9 mouse cellular contexts compared by ENCODE assay signal in the genomic region with DNA sequence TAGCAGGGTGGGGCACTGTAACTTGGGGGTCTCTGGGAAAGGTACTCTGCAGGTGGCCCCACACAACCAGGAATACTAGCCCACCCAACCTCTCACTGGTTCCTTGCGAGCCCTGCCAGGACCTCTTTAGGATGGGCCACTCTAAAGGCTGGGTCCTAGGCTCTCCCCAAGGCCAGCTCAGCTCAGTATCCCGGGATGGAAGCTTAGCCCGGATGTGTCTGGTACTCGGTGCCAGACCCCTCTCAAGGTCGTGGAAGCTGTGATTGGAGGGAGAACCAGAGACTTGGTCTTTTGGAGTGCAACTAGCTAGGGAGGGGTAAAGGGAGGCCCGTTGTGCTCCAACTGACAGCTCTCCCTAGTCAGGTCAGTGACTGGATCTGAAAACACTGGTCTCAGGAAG. TPM values are rescaled to one million over a fixed set of nuclear protein-coding genes. Genes with fewer than 3 reads are reported as not detected.
DNase-seq lines count a peak whose midpoint lies in the region; ATAC-seq and TF ChIP-seq lines count a peak whose summit lies in the region.
"Had no signal": no experiment of that assay in that cellular context is flagged by ENCODE, and none has a peak within 500 bp of the region (broad histone marks: within the 10 kb centered on the region; RNA-seq: fewer than 3 reads in every experiment).

No protein-coding gene starts in this region.

- TF ChIP-seq POLR2A in kidney, adult 2 months (IDR thresholded peaks at IDR 0.05; ENCODE audit: low read depth, low read length): no peak

- peak overlapping the region; percentile 34 for H3K4me3 ChIP-seq in kidney, postnatal 0 days (replicated peaks; ENCODE audit: low read depth, low read length)
- no peak overlapping the region for H3K4me3 ChIP-seq in kidney, adult 2 months (ENCODE audit: insufficient read depth, low read depth, low read length)
- H3K4me3 ChIP-seq in embryonic facial prominence, embryonic 15.5 days (replicated peaks): peak overlapping the region; percentile 37
- peak overlapping the region; percentile 37 for H3K4me3 ChIP-seq in intestine, postnatal 0 days (ENCODE audit: low read depth, low read length)
- H3K4me3 ChIP-seq in neural tube, embryonic 13.5 days: peak overlapping the region; percentile 37
- H3K4me3 ChIP-seq: myocyte had no signal

- H3K4me1 ChIP-seq in kidney, postnatal 0 days (replicated peaks; ENCODE audit: insufficient read depth, low read length): 0 out of 2 replicates have a peak, but pooled peaks cover 8% of the 10 kb centered on the region
- no peaks in the 10 kb centered on the region for H3K4me1 ChIP-seq in kidney, adult 2 months (ENCODE audit: control insufficient read depth, insufficient read depth, low read length)
- H3K4me1 ChIP-seq in embryonic facial prominence, embryonic 15.5 days: peaks cover 15% of the 10 kb centered on the region
- H3K4me1 ChIP-seq in intestine, postnatal 0 days (replicated peaks; ENCODE audit: control insufficient read depth, insufficient read depth, low read length): no peaks in the 10 kb centered on the region
- H3K4me1 ChIP-seq in neural tube, embryonic 13.5 days (replicated peaks): peaks cover 14% of the 10 kb centered on the region

- 0 out of 2 replicates have a peak, but pooled peaks cover 4% of the 10 kb centered on the region for H3K36me3 ChIP-seq in kidney, postnatal 0 days (ENCODE audit: insufficient read depth, low read length)
- H3K36me3 ChIP-seq in kidney, adult 2 months (ENCODE audit: control insufficient read depth, insufficient read depth, low read length): no peaks in the 10 kb centered on the region
- H3K36me3 ChIP-seq in embryonic facial prominence, embryonic 15.5 days: peaks cover 24% of the 10 kb centered on the region; the same call in 1 of the 2 replicates
- peaks cover 18% of the 10 kb centered on the region; the same call in 1 of the 2 replicates for H3K36me3 ChIP-seq in intestine, postnatal 0 days (ENCODE audit: control insufficient read depth, insufficient read depth)
- 0 out of 2 replicates have a peak, but pooled peaks cover 5% of the 10 kb centered on the region for H3K36me3 ChIP-seq in neural tube, embryonic 13.5 days

- no peak overlapping the region for H3K27ac ChIP-seq in kidney, postnatal 0 days
- no peak overlapping the region for H3K27ac ChIP-seq in kidney, adult 2 months (ENCODE audit: insufficient read depth, low read depth, low read length)
- no peak overlapping the region for H3K27ac ChIP-seq in embryonic facial prominence, embryonic 15.5 days (replicated peaks)
- no peak overlapping the region for H3K27ac ChIP-seq in intestine, postnatal 0 days (ENCODE audit: low read depth, low read length)
- H3K27ac ChIP-seq in neural tube, embryonic 13.5 days (replicated peaks): no peak overlapping the region

- H3K4me2 ChIP-seq in kidney, postnatal 0 days (ENCODE audit: low read length): peak overlapping the region; percentile 81
- H3K4me2 ChIP-seq in embryonic facial prominence, embryonic 15.5 days (replicated peaks): peak overlapping the region; percentile 77
- H3K4me2 ChIP-seq in intestine, postnatal 0 days (replicated peaks; ENCODE audit: low read depth): peak overlapping the region; percentile 71
- H3K4me2 ChIP-seq in neural tube, embryonic 13.5 days: peak overlapping the region; percentile 65

- peak overlapping the region; percentile 28; the same call in 1 of the 2 replicates for H3K9ac ChIP-seq in kidney, postnatal 0 days (ENCODE audit: low read depth, low read length)
- no peak overlapping the region for H3K9ac ChIP-seq in embryonic facial prominence, embryonic 15.5 days
- no peak overlapping the region for H3K9ac ChIP-seq in intestine, postnatal 0 days (ENCODE audit: low read depth, low read length)
- peak overlapping the region; percentile 67 for H3K9ac ChIP-seq in neural tube, embryonic 13.5 days

- no peak for TF ChIP-seq CTCF in kidney, postnatal 0 days (IDR thresholded peaks at IDR 0.05; ENCODE audit: low read depth)
- no peak for TF ChIP-seq CTCF in kidney, adult 2 months (conservative IDR thresholded peaks at IDR 0.05; ENCODE audit: insufficient read depth, insufficient read length, low read depth, low read length)
- TF ChIP-seq CTCF in intestine, postnatal 0 days (IDR thresholded peaks at IDR 0.05; ENCODE audit: low read depth): no peak

- DNase-seq in kidney, postnatal 0 days (ENCODE audit: low spot score): no peak
- DNase-seq in kidney, adult 2 months: no peak
- no peak for DNase-seq in adipocyte (ENCODE audit: low spot score)
- DNase-seq in cerebellum, adult 11 months: no peak
- DNase-seq in T-cell, adult 2 months (ENCODE audit: low spot score): no peak

- 0 out of 2 replicates have a peak, but pooled peaks have one; percentile 27 for ATAC-seq in kidney, postnatal 0 days (replicated peaks; ENCODE audit: low FRiP score, low read depth)
- no peak for ATAC-seq in embryonic facial prominence, embryonic 15.5 days (ENCODE audit: insufficient number of reproducible peaks, low FRiP score, low TSS enrichment, low read depth)
- no peak for ATAC-seq in intestine, postnatal 0 days
- ATAC-seq in neural tube, embryonic 13.5 days (ENCODE audit: low read depth): no peak

- 0 out of 2 replicates have a peak, but pooled peaks cover 4% of the 10 kb centered on the region for H3K27me3 ChIP-seq in kidney, postnatal 0 days (ENCODE audit: insufficient read depth, low read length)
- no peaks in the 10 kb centered on the region; the same call in 1 of the 2 replicates for H3K27me3 ChIP-seq in kidney, adult 2 months (replicated peaks; ENCODE audit: control insufficient read depth, insufficient read depth, low read length)
- peaks cover 36% of the 10 kb centered on the region for H3K27me3 ChIP-seq in embryonic facial prominence, embryonic 15.5 days
- peaks cover 18% of the 10 kb centered on the region for H3K27me3 ChIP-seq in intestine, postnatal 0 days (replicated peaks; ENCODE audit: control insufficient read depth, insufficient read depth, low read length)
- peaks cover 38% of the 10 kb centered on the region for H3K27me3 ChIP-seq in neural tube, embryonic 13.5 days

- WGBS in kidney, postnatal 0 days: 8% methylated on average over 6 of the region's 6 CpGs
- WGBS in kidney, adult 2 months: 12% methylated on average over 6 of the region's 6 CpGs
- WGBS in embryonic facial prominence, embryonic 15.5 days: 10% methylated on average over 6 of the region's 6 CpGs
- 10% methylated on average over 6 of the region's 6 CpGs for WGBS in intestine, postnatal 0 days
- 11% methylated on average over 6 of the region's 6 CpGs for WGBS in neural tube, embryonic 13.5 days

- H3K9me3 ChIP-seq in kidney, postnatal 0 days (replicated peaks; ENCODE audit: low read length): no peaks in the 10 kb centered on the region
- no peaks in the 10 kb centered on the region for H3K9me3 ChIP-seq in embryonic facial prominence, embryonic 15.5 days (replicated peaks)
- no peaks in the 10 kb centered on the region for H3K9me3 ChIP-seq in intestine, postnatal 0 days (ENCODE audit: control insufficient read depth)
- H3K9me3 ChIP-seq in neural tube, embryonic 13.5 days: no peaks in the 10 kb centered on the region

RNA-seq across cellular contexts. Expression of a gene that starts 0.7 kb away (rescaled TPM):
- 0.70 TPM in 2 replicates for polyA plus RNA-seq in kidney, postnatal 0 days (2015; fragmentation: Nextera tagmentation; extraction: Ambion mirVana)
- not detected in 2 replicates for polyA plus RNA-seq in kidney, adult 2 months (2012; rRNA removed)
- 23.7 and 44.9 TPM in 2 replicates for polyA plus RNA-seq in embryonic facial prominence, embryonic 15.5 days (2015; fragmentation: Nextera tagmentation; extraction: Ambion mirVana)
- 0.92 and 0.95 TPM in 2 replicates for polyA plus RNA-seq in intestine, postnatal 0 days (2015; fragmentation: Nextera tagmentation; extraction: Ambion mirVana)
- 2.1 and 2.8 TPM in 2 replicates for polyA plus RNA-seq in neural tube, embryonic 13.5 days (2015; fragmentation: Nextera tagmentation; extraction: Ambion mirVana)

RNA-seq across cellular contexts. Expression of a gene that starts 9.5 kb away (rescaled TPM):
- 10.3 and 13.8 TPM in 2 replicates for polyA plus RNA-seq in kidney, postnatal 0 days (2015; fragmentation: Nextera tagmentation; extraction: Ambion mirVana)
- 0.75 and 1.5 TPM in 2 replicates for polyA plus RNA-seq in kidney, adult 2 months (2012; rRNA removed)
- polyA plus RNA-seq in embryonic facial prominence, embryonic 15.5 days (2015; fragmentation: Nextera tagmentation; extraction: Ambion mirVana): 22.6 and 24.5 TPM in 2 replicates
- 4.3 and 6.1 TPM in 2 replicates for polyA plus RNA-seq in intestine, postnatal 0 days (2015; fragmentation: Nextera tagmentation; extraction: Ambion mirVana)
- polyA plus RNA-seq in neural tube, embryonic 13.5 days (2015; fragmentation: Nextera tagmentation; extraction: Ambion mirVana): 7.3 and 9.1 TPM in 2 replicates

RNA-seq across cellular contexts. Expression of a gene that starts 9.8 kb away (rescaled TPM):
- 14.9 and 16.5 TPM in 2 replicates for polyA plus RNA-seq in kidney, postnatal 0 days (2015; fragmentation: Nextera tagmentation; extraction: Ambion mirVana)
- polyA plus RNA-seq in kidney, adult 2 months (2012; rRNA removed): 20.7 and 26.4 TPM in 2 replicates
- 25.1 and 26.0 TPM in 2 replicates for polyA plus RNA-seq in embryonic facial prominence, embryonic 15.5 days (2015; fragmentation: Nextera tagmentation; extraction: Ambion mirVana)
- polyA plus RNA-seq in intestine, postnatal 0 days (2015; fragmentation: Nextera tagmentation; extraction: Ambion mirVana): 6.7 and 7.2 TPM in 2 replicates
- 20.4 and 24.4 TPM in 2 replicates for polyA plus RNA-seq in neural tube, embryonic 13.5 days (2015; fragmentation: Nextera tagmentation; extraction: Ambion mirVana)

RNA-seq across cellular contexts. Expression of a gene that starts 18.2 kb away (rescaled TPM):
- not detected in 2 replicates for polyA plus RNA-seq in kidney, postnatal 0 days (2015; fragmentation: Nextera tagmentation; extraction: Ambion mirVana)
- polyA plus RNA-seq in kidney, adult 2 months (2012; rRNA removed): 0.10 TPM in 1 of 2 replicates, not detected in the other
- polyA plus RNA-seq in embryonic facial prominence, embryonic 15.5 days (2015; fragmentation: Nextera tagmentation; extraction: Ambion mirVana): 2.4 and 3.9 TPM in 2 replicates
- not detected in 2 replicates for polyA plus RNA-seq in intestine, postnatal 0 days (2015; fragmentation: Nextera tagmentation; extraction: Ambion mirVana)
- polyA plus RNA-seq in neural tube, embryonic 13.5 days (2015; fragmentation: Nextera tagmentation; extraction: Ambion mirVana): not detected in 2 replicates
- polyA plus RNA-seq: myocyte had no signal

RNA-seq across cellular contexts. Expression of a gene that starts 36.5 kb away (rescaled TPM):
- polyA plus RNA-seq in kidney, postnatal 0 days (2015; fragmentation: Nextera tagmentation; extraction: Ambion mirVana): 6.6 and 9.6 TPM in 2 replicates
- polyA plus RNA-seq in kidney, adult 2 months (2012; rRNA removed): 3.3 and 3.9 TPM in 2 replicates
- 24.2 and 31.4 TPM in 2 replicates for polyA plus RNA-seq in embryonic facial prominence, embryonic 15.5 days (2015; fragmentation: Nextera tagmentation; extraction: Ambion mirVana)
- polyA plus RNA-seq in intestine, postnatal 0 days (2015; fragmentation: Nextera tagmentation; extraction: Ambion mirVana): 48.2 and 57.0 TPM in 2 replicates
- polyA plus RNA-seq in neural tube, embryonic 13.5 days (2015; fragmentation: Nextera tagmentation; extraction: Ambion mirVana): 0.29 and 0.54 TPM in 2 replicates

Comparison
In these comparisons a context has a peak if more than half of its experiments do, and no peak if none do; other contexts are left out.
1. H3K9ac ChIP-seq: peak in kidney, postnatal 0 days (single experiment) and neural tube, embryonic 13.5 days (single experiment); none in embryonic facial prominence, embryonic 15.5 days (single experiment) and intestine, postnatal 0 days (single experiment).
2. Peak in every context shown above with its lines, with median percentiles within 50 percentile points of each other: H3K4me2 ChIP-seq.